Mouse (Mus musculus) ES-Bruce4 (cell line): ENCODE measurements around the gene Adam15.

Experiments used
- CTCF ChIP-seq: IDR thresholded peaks from one replicate; pipeline ENCODE4 v1.8.1; 2011; ENCODE audit warnings: low read depth, low read length
- EP300 ChIP-seq: IDR thresholded peaks from 2 replicates; pipeline ENCODE4 v1.6.1; 2011; ENCODE audit warnings: low read depth, low read length; ENCODE audit not compliant: insufficient read depth
- POLR2A ChIP-seq: IDR thresholded peaks from one replicate; pipeline ENCODE4 v1.8.1; 2011; ENCODE audit warnings: low read length; ENCODE audit not compliant: insufficient read depth

GRCm38 (mm10) chr3:89351271-89351670 lies 1.5 kb upstream of the Adam15 start:
- TF ChIP-seq POLR2A (no peak), CTCF (no peak), EP300 (no peak)
